Mouse (Mus musculus): Measurements from ENCODE around the gene Slc25a19.

DNA sequence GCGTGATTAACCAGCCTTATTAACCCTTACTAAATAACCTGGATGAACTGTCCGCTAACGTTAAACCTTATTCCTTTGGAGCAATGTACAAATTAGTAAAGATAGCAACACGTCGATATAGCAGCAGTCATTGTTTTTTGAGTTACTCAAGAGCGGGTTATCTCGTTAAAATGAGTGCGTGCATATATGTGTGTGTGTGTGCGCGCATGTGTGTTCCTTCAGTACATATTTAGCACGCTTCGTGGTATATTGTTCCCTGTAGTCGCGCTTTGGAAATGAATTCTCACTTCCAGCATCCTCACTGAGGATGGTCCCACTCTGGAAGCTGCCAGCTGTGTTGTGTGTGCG, 25.0 kb downstream of the Slc25a19 start:
- TF ChIP-seq CTCF (IDR thresholded peaks at IDR 0.05; ENCODE audit: borderline replicate concordance, insufficient read depth, low read length) (no peak), POLR2A (IDR thresholded peaks at IDR 0.05; ENCODE audit: low read depth, low read length) (no peak)
